ENCODE assay signal across 8 mouse cellular contexts in the genomic region with DNA sequence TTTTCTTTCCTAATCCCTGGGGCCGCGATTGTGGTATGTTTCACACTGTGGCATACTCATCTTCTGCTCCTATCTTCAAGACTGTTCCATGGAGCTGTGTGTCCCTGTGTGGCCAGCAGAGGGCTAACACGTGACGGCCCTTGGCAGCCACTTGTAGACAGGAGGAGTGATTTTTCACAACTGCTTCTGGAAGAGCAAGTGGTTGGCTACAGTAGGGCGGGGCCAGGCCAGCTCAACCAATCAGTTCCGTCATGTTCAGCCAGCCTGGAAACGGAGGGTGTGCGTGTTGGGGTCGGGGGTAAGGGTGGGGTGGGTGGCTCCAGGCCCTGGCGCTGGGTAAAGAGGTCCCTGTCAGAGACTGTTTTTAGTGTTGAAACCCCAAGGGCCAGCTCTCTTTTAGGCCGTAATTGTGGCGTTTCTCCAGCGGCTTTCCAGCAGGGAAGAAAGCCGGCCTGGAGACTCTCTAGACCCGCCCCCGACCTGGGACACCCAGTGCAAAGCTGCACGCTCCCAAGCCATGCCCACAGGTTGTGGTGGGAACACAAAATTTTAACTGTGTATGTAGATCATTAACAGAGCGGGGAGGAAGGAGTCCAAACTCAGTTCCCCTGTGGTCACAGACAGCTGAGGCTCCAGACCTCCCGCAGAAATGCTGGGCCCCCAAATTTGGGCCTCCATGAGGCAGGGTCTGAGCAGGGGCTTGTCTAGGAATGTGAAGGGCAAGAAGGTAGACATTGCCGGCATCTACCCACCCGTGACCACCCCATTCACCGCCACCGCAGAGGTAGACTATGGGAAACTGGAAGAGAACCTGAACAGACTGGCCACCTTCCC. TPM values are rescaled to one million over a fixed set of nuclear protein-coding genes. Genes with fewer than 3 reads are reported as not detected.
DNase-seq lines count a peak whose midpoint lies in the region; ATAC-seq and TF ChIP-seq lines count a peak whose summit lies in the region.

Gene Hoga1 (plus strand): TSS at position 342 of the 834 bp plus-strand sequence.

- DNase-seq in MN1 (ENCODE audit: low spot score): peak; percentile 70
- DNase-seq in heart, postnatal 36 days: peak; percentile 76 to 78
- DNase-seq in layer of hippocampus, adult 2 months (ENCODE audit: low spot score in 2 of 2): peak; percentile 42 to 52
- peak; percentile 84 for DNase-seq in lung, postnatal 14 days
- DNase-seq in retina, postnatal 7 days (ENCODE audit: low read depth, low spot score): peak; percentile 52

- H3K9me3 ChIP-seq in forebrain, embryonic 15.5 days: no peaks in the 10 kb centered on the region

- peak; percentile 76 for TF ChIP-seq CTCF in layer of hippocampus, adult 2 months (conservative IDR thresholded peaks at IDR 0.05)

- peak; percentile 82 for ATAC-seq in forebrain, embryonic 15.5 days (replicated peaks)
- ATAC-seq in erythroid progenitor cell, adult 5-6 weeks (replicated peaks; ENCODE audit: low FRiP score, poor library complexity, severe bottlenecking): no peak

- no peaks in the 10 kb centered on the region for H3K27me3 ChIP-seq in forebrain, embryonic 15.5 days

- intact Hi-C loops in heart, postnatal 36 days (cut with DNase I): no loop called here

- 27% methylated on average over 23 of the region's 23 CpGs for WGBS in forebrain, embryonic 15.5 days

- no peak within 1 kb of the TSS for H3K9ac ChIP-seq in forebrain, embryonic 15.5 days (replicated peaks)

- H3K36me3 ChIP-seq in forebrain, embryonic 15.5 days: no peaks in the 10 kb centered on the region

- peaks cover 5% of the 10 kb centered on the region; the same call in 1 of the 2 replicates for H3K4me1 ChIP-seq in brown adipose tissue, adult 24 weeks (ENCODE audit: control insufficient read depth, insufficient read depth, insufficient read length, low read length)
- peaks cover 6% of the 10 kb centered on the region; the same call in 1 of the 2 replicates for H3K4me1 ChIP-seq in forebrain, embryonic 15.5 days

- H3K4me2 ChIP-seq in forebrain, embryonic 15.5 days (replicated peaks): peak within 1 kb of the TSS; percentile 40

- peak within 1 kb of the TSS; percentile 62 for H3K4me3 ChIP-seq in brown adipose tissue, adult 24 weeks (ENCODE audit: insufficient read depth, low read depth, low read length)
- peak within 1 kb of the TSS; percentile 24 for H3K4me3 ChIP-seq in forebrain, embryonic 15.5 days
- H3K4me3 ChIP-seq in layer of hippocampus, adult 2 months: peak within 1 kb of the TSS; percentile 52

- no peak within 1 kb of the TSS for H3K27ac ChIP-seq in brown adipose tissue, adult 24 weeks (replicated peaks; ENCODE audit: low read depth, low read length)
- no peak within 1 kb of the TSS for H3K27ac ChIP-seq in forebrain, embryonic 15.5 days (replicated peaks)
- 0 out of 2 replicates have a peak within 1 kb of the TSS, but pooled peaks have one; percentile 28 for H3K27ac ChIP-seq in layer of hippocampus, adult 2 months

RNA-seq across cellular contexts. Expression of gene Hoga1, which starts in this region (rescaled TPM):
- 3.3 and 5.7 TPM in 2 replicates for polyA plus RNA-seq in brown adipose tissue, adult 24 weeks (2012; ENCODE audit: insufficient read depth, insufficient read length, missing spikeins)
- polyA plus RNA-seq in forebrain, embryonic 15.5 days (2015; fragmentation: Nextera tagmentation; extraction: Ambion mirVana): 0.96 and 1.2 TPM in 2 replicates
- 1 to 10 TPM; 1.4 to 1.7 TPM for total RNA-seq in heart, postnatal 36 days (2021)
- total RNA-seq in layer of hippocampus, adult 2 months (2021): 1 to 10 TPM; 7.4 to 8.6 TPM
- total RNA-seq in erythroid progenitor cell, adult 5-6 weeks (2015; ENCODE audit: low replicate concordance): not detected in 2 replicates
- not detected in 2 replicates for total RNA-seq in erythroid progenitor cell, adult 5-6 weeks (2017; ENCODE audit: low replicate concordance)
